Mouse (Mus musculus) gastrocnemius, postnatal 25 days (tissue): Measurements from ENCODE around the gene Fasn. TPM values are rescaled to one million over a fixed set of nuclear protein-coding genes. Genes with fewer than 3 reads are reported as not detected.

Experiments
- DNase-seq: peaks from one replicate; pipeline ENCODE4 v3.0.0; 2022
- total RNA-seq, 2 experiments: library from RNA; stranded (reverse); gene quantifications; 1 replicate in 1 of 2; 2 replicates in 1 of 2; pipeline ENCODE4 v1.2.3; 2021

Fasn gene
- total RNA-seq, 2 experiments from 2014 or later, result 11.1 to 59.9 TPM

DNA sequence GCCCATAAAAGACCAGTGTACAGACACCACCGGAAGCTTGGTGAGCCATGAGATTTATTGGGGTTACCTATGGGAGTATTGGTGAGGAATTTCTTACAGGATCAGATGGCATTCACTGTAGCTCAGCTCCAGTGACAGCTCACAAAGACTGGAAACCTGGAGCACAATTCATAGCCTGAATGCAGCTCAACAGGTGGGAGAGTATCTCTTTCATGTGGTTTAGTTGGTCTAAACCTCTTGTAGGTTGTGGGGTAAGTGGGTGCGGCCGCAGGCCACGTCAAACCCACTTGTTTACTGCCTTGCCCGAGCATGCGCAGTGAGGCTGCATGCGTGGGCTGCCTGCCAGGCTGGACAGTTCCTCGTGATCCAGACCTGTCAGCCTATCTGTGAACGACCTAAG, 64.1 kb downstream of the Fasn start:
- DNase-seq, result no peak

Other genes with a start within 250 kb of the Fasn start
- gene Arhgdia, start 242.9 kb downstream of the Fasn start, total RNA-seq, result 10 to 100 TPM; 80.1 to 95.2 TPM
- gene Alyref, start 226.2 kb downstream of the Fasn start, total RNA-seq, result 10 to 100 TPM; 39.1 to 40.5 TPM
- gene Anapc11, start 226.1 kb downstream of the Fasn start, total RNA-seq, result 10 to 100 TPM; 50.7 to 51.6 TPM
- gene Npb, start 216.1 kb downstream of the Fasn start, total RNA-seq, result not detected
- gene Pcyt2, start 206.6 kb downstream of the Fasn start, total RNA-seq, result 10 to 100 TPM; 30.7 to 34.7 TPM
- 1 to 10 TPM; 4.3 to 7.2 TPM for gene Sirt7, start 199.3 kb downstream of the Fasn start, total RNA-seq
- gene Mafg, start 190.9 kb downstream of the Fasn start, total RNA-seq, result 10 to 100 TPM; 41.8 to 47.1 TPM
- gene Pycr1, start 180.8 kb downstream of the Fasn start, total RNA-seq, result 1 to 10 TPM; 6.7 to 6.8 TPM
- 100 to 1,000 TPM; 121 to 134 TPM for gene Myadml2, start 176.4 kb downstream of the Fasn start, total RNA-seq
- gene Notum, start 163.4 kb downstream of the Fasn start, total RNA-seq, result under 1 TPM in 1 of 2 experiments, not detected in 1; 0.18 TPM
- gene Aspscr1, start 151.6 kb downstream of the Fasn start, total RNA-seq, result 10 to 100 TPM; 25.8 to 28.8 TPM
- gene Cenpx, start 110.8 kb downstream of the Fasn start, total RNA-seq, result 10 to 100 TPM; 25.4 to 32.7 TPM
- 1 to 10 TPM; 4.0 to 4.3 TPM for gene Lrrc45, start 110.6 kb downstream of the Fasn start, total RNA-seq
- 1 to 10 TPM; 1.2 TPM for gene Rac3, start 103.1 kb downstream of the Fasn start, total RNA-seq
- gene Dcxr, start 97.3 kb downstream of the Fasn start, total RNA-seq, result 1 to 10 TPM; 5.8 to 6.0 TPM
- 10 to 100 TPM in 1 of 2 experiments, 1 to 10 TPM in 1; 9.6 to 16.9 TPM for gene Cbr2, start 92.4 kb downstream of the Fasn start, total RNA-seq
- gene Hmga1b, start 61.8 kb downstream of the Fasn start, total RNA-seq, result 10 to 100 TPM; 17.1 to 19.8 TPM
- 10 to 100 TPM in 1 of 2 experiments, 1 to 10 TPM in 1; 9.6 to 11.0 TPM for gene Rfng, start 40.3 kb downstream of the Fasn start, total RNA-seq
- gene Gps1, start 40.3 kb downstream of the Fasn start, total RNA-seq, result 10 to 100 TPM; 50.3 to 53.0 TPM
- 10 to 100 TPM; 32.6 to 36.2 TPM for gene Dus1l, start 28.1 kb downstream of the Fasn start, total RNA-seq
- 1 to 10 TPM; 2.8 to 2.9 TPM for gene Ccdc57, start 108.3 kb upstream of the Fasn start, total RNA-seq
- 100 to 1,000 TPM; 313 to 418 TPM for gene Slc16a3, start 123.9 kb upstream of the Fasn start, total RNA-seq
- 10 to 100 TPM; 45.8 to 52.6 TPM for gene Csnk1d, start 166.8 kb upstream of the Fasn start, total RNA-seq
- not detected for gene Cd7, start 214.9 kb upstream of the Fasn start, total RNA-seq
- not detected for gene Sectm1b, start 239.0 kb upstream of the Fasn start, total RNA-seq